In genomic region chr19:3324271-3324811, GRCm38 (mm10) we compare ENCODE assay signal across 8 mouse cellular contexts. TPM values are rescaled to one million over a fixed set of nuclear protein-coding genes. Genes with fewer than 3 reads are reported as not detected.
DNase-seq lines count a peak whose midpoint lies in the region; ATAC-seq and TF ChIP-seq lines count a peak whose summit lies in the region.

No protein-coding gene starts in this region.

- no peaks in the 10 kb centered on the region for H3K9me3 ChIP-seq in ES-E14 (ENCODE audit: control insufficient read depth, insufficient read depth, low read depth, low read length)

- H3K79me2 ChIP-seq in liver, adult 2 months (ENCODE audit: control insufficient read depth, insufficient read depth, low read length): peaks cover 15% of the 10 kb centered on the region

- no peak for TF ChIP-seq CTCF in liver, adult 2 months (IDR thresholded peaks at IDR 0.05; ENCODE audit: low read depth, low read length)

- WGBS in liver, adult 2 months: under 1% methylated on average over 17 of the region's 17 CpGs

- peak; percentile 95 for DNase-seq in heart, adult 11 months
- no peak for DNase-seq in heart, adult 9 months (ENCODE audit: low spot score in 2 of 2)
- peak; percentile 47 for DNase-seq in ES-E14 (ENCODE audit: low read depth, low spot score)
- peak; percentile 28 for DNase-seq in embryo, embryonic 9.5 days (ENCODE audit: extremely low spot score)
- peak; percentile 40 for DNase-seq in heart, postnatal 4 days
- peak; percentile 52 for DNase-seq in liver, adult 2 months (ENCODE audit: extremely low read depth, low read depth, low spot score)
- peak; percentile 16 to 32 for DNase-seq in natural killer cell, adult 2 months (ENCODE audit: low spot score in 2 of 2)

- peak overlapping the region; percentile 73; the same call in 1 of the 2 replicates for H3K9ac ChIP-seq in ES-E14 (ENCODE audit: insufficient read depth, low read depth, low read length, poor library complexity, severe bottlenecking)
- peak overlapping the region; percentile 86 for H3K9ac ChIP-seq in liver, adult 2 months (ENCODE audit: low read depth, low read length)

- no peak for ATAC-seq in erythroid progenitor cell, adult 5-6 weeks (replicated peaks; ENCODE audit: low FRiP score, poor library complexity, severe bottlenecking)

- H3K4me1 ChIP-seq in ES-E14 (ENCODE audit: control insufficient read depth in 2 of 2, insufficient read depth in 2 of 2, low read length in 2 of 2, poor library complexity in 1 of 2): peaks cover 0 to 11% of the 10 kb centered on the region in 2 experiments; a peak in 2 of 4 replicates
- peaks cover 36% of the 10 kb centered on the region for H3K4me1 ChIP-seq in liver, adult 2 months (ENCODE audit: control insufficient read depth, insufficient read depth, low read length)

- TF ChIP-seq POLR2A in liver, adult 2 months (IDR thresholded peaks at IDR 0.05; ENCODE audit: extremely low read depth, insufficient read depth, low read length): no peak

- peak overlapping the region; percentile 81 to 86 for H3K4me3 ChIP-seq in ES-E14 (ENCODE audit: insufficient read depth in 1 of 2, low read depth in 1 of 2, low read length in 2 of 2, poor library complexity in 1 of 2, severe bottlenecking in 1 of 2)
- H3K4me3 ChIP-seq in liver, adult 2 months (ENCODE audit: insufficient read depth, low read depth, low read length): peak overlapping the region; percentile 88

- H3K36me3 ChIP-seq in ES-E14 (ENCODE audit: control insufficient read depth, insufficient read depth, low read length, poor library complexity, severe bottlenecking): no peaks in the 10 kb centered on the region
- H3K36me3 ChIP-seq in liver, adult 2 months (ENCODE audit: control insufficient read depth, insufficient read depth, low read length): peaks cover 3% of the 10 kb centered on the region; the same call in 1 of the 2 replicates

- no peaks in the 10 kb centered on the region for H3K27me3 ChIP-seq in liver, adult 2 months (ENCODE audit: control insufficient read depth, insufficient read depth, low read length)

- H3K27ac ChIP-seq in ES-E14 (ENCODE audit: insufficient read depth, low read depth, low read length, poor library complexity, severe bottlenecking): peak overlapping the region; percentile 82; the same call in 1 of the 2 replicates
- H3K27ac ChIP-seq in liver, adult 2 months (replicated peaks; ENCODE audit: insufficient read depth, low read depth, low read length): peak overlapping the region; percentile 99

- in situ Hi-C loops in ES-E14 (cut with MboI; ENCODE audit: low sequenced_read_pairs in 2 of 2, unreplicated experiment in 2 of 2): no loop called here

TF ChIP-seq in ES-E14, 5 proteins besides CTCF, POLR2A, EP300 and RAD21:
- TF ChIP-seq ZC3H11A (IDR thresholded peaks at IDR 0.05; ENCODE audit: borderline replicate concordance, low read depth, low read length) (no peak), CHD2 (IDR thresholded peaks at IDR 0.05; ENCODE audit: low read depth, low read length) (no peak), HCFC1 (IDR thresholded peaks at IDR 0.05; ENCODE audit: borderline replicate concordance, insufficient read depth, low read length) (no peak), ZNF384 (IDR thresholded peaks at IDR 0.05; ENCODE audit: low read depth, low read length) (no peak), MAFK (IDR thresholded peaks at IDR 0.05; ENCODE audit: insufficient read depth, low read depth, low read length) (no peak)

RNA-seq across cellular contexts. Expression of gene Cpt1a, which starts 2.2 kb away (rescaled TPM):
- 15.7 and 29.9 TPM in 2 replicates for total RNA-seq in ES-E14 (2012; rRNA removed)
- total RNA-seq in heart, postnatal 4 days (2021): 100 to 1,000 TPM; 135 to 145 TPM
- 162 and 234 TPM in 2 replicates for total RNA-seq in liver, adult 2 months (2014; rRNA removed)
- 182 and 211 TPM in 2 replicates for polyA plus RNA-seq in liver, adult 2 months (2012; rRNA removed)
- total RNA-seq in erythroid progenitor cell, adult 5-6 weeks (2015; ENCODE audit: low replicate concordance): 17.6 and 22.3 TPM in 2 replicates
- 10.7 and 15.7 TPM in 2 replicates for total RNA-seq in erythroid progenitor cell, adult 5-6 weeks (2017; ENCODE audit: low replicate concordance)

RNA-seq across cellular contexts. Expression of gene Ighmbp2, which starts 41.5 kb away (rescaled TPM):
- 13.2 and 15.8 TPM in 2 replicates for total RNA-seq in ES-E14 (2012; rRNA removed)
- 1 to 10 TPM; 4.4 to 4.5 TPM for total RNA-seq in heart, postnatal 4 days (2021)
- 1.7 and 1.8 TPM in 2 replicates for total RNA-seq in liver, adult 2 months (2014; rRNA removed)
- polyA plus RNA-seq in liver, adult 2 months (2012; rRNA removed): 2.4 and 3.9 TPM in 2 replicates
- 0.42 and 1.1 TPM in 2 replicates for total RNA-seq in erythroid progenitor cell, adult 5-6 weeks (2015; ENCODE audit: low replicate concordance)
- 1.0 and 1.7 TPM in 2 replicates for total RNA-seq in erythroid progenitor cell, adult 5-6 weeks (2017; ENCODE audit: low replicate concordance)

RNA-seq across cellular contexts. Expression of gene Mrpl21, which starts 41.6 kb away (rescaled TPM):
- 94.5 and 105 TPM in 2 replicates for total RNA-seq in ES-E14 (2012; rRNA removed)
- 10 to 100 TPM; 69.4 to 71.9 TPM for total RNA-seq in heart, postnatal 4 days (2021)
- total RNA-seq in liver, adult 2 months (2014; rRNA removed): 35.2 and 41.1 TPM in 2 replicates
- polyA plus RNA-seq in liver, adult 2 months (2012; rRNA removed): 45.2 and 46.8 TPM in 2 replicates
- total RNA-seq in erythroid progenitor cell, adult 5-6 weeks (2015; ENCODE audit: low replicate concordance): 29.2 and 33.5 TPM in 2 replicates
- total RNA-seq in erythroid progenitor cell, adult 5-6 weeks (2017; ENCODE audit: low replicate concordance): 13.6 and 30.7 TPM in 2 replicates

Comparison
In these comparisons a context has a peak if more than half of its experiments do, and no peak if none do; other contexts are left out.
1. DNase-seq: peak in heart, adult 11 months (single experiment), ES-E14 (single experiment), embryo, embryonic 9.5 days (single experiment), heart, postnatal 4 days (single experiment), liver, adult 2 months (single experiment) and natural killer cell, adult 2 months (2 of 2); none in heart, adult 9 months (0 of 2).